Mouse (Mus musculus): ENCODE measurements around the gene Chst13. TPM values are rescaled to one million over a fixed set of nuclear protein-coding genes. Genes with fewer than 3 reads are reported as not detected.

Chst13 gene
- polyA plus RNA-seq, 1 experiment, result 0.05 TPM

GRCm38 (mm10) chr6:90300919-90301318, 24.1 kb downstream of the Chst13 start, which contains the start of gene BC048671:
Gene BC048671 (plus strand): TSS chr6:90301219.
- TF ChIP-seq MYOG (IDR thresholded peaks at IDR 0.05; ENCODE audit: control insufficient read depth, extremely low read depth, insufficient read length) (no peak), MAX (IDR thresholded peaks at IDR 0.05) (no peak), CTCF (IDR thresholded peaks at IDR 0.05; ENCODE audit: control insufficient read depth, insufficient read depth, insufficient read length) (no peak), MYOD1 (IDR thresholded peaks at IDR 0.05; ENCODE audit: control insufficient read depth, insufficient read length, low read depth) (no peak), USF1 (IDR thresholded peaks at IDR 0.05; ENCODE audit: low read depth) (no peak), CEBPB (IDR thresholded peaks at IDR 0.05; ENCODE audit: low read depth) (no peak), FOSL1 (IDR thresholded peaks at IDR 0.05; ENCODE audit: insufficient read depth, low read length, poor library complexity, severe bottlenecking) (no peak)
- Histone ChIP-seq H3K4me3 (ENCODE audit: insufficient read depth, poor library complexity, severe bottlenecking) (no peak within 1 kb of the TSS), H3K27me3 (ENCODE audit: control insufficient read depth, insufficient read depth, insufficient read length) (no peaks in the 10 kb centered on the region), H3K36me3 (ENCODE audit: control insufficient read depth, insufficient read depth) (no peaks in the 10 kb centered on the region), H3K79me3 (ENCODE audit: low read depth) (no peaks in the 10 kb centered on the region), H3K79me2 (ENCODE audit: control insufficient read depth, insufficient read depth) (no peaks in the 10 kb centered on the region), H3ac (ENCODE audit: control insufficient read depth, insufficient read length, low read depth) (no peak within 1 kb of the TSS)

DNA sequence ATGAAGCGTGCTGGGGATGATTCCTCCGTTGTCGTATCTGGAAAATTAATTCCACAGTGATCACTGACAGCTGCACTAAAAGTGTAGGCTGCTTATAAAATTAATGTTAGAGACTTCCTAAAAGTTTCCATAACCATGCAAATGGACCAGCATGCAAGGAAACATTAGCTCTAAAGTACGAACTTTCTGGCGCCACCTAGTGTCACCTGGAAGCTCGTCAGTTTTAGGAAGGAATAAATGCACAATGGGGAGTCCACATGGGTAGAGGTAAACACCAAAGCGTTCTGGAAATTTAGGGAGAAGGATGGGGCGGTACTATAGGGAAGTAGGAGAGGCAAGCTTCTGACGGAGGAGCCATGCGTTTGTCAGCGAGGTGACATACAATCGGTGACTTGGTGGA, 36.7 kb downstream of the Chst13 start:
- no peaks in the 10 kb centered on the region for H3K79me2 ChIP-seq (ENCODE audit: control insufficient read depth, insufficient read depth)
- TF ChIP-seq FOSL1 (IDR thresholded peaks at IDR 0.05; ENCODE audit: insufficient read depth, low read length, poor library complexity, severe bottlenecking) (no peak), CTCF (IDR thresholded peaks at IDR 0.05; ENCODE audit: control insufficient read depth, insufficient read depth, insufficient read length) (no peak), MYOD1 (IDR thresholded peaks at IDR 0.05; ENCODE audit: control insufficient read depth, insufficient read length, low read depth) (no peak), CEBPB (IDR thresholded peaks at IDR 0.05; ENCODE audit: low read depth) (no peak), MYOG (IDR thresholded peaks at IDR 0.05; ENCODE audit: control insufficient read depth, extremely low read depth, insufficient read length) (no peak), USF1 (IDR thresholded peaks at IDR 0.05; ENCODE audit: low read depth) (no peak), MAX (IDR thresholded peaks at IDR 0.05) (no peak)

More for the DNA sequence above, 36.7 kb downstream of the Chst13 start:
- no peaks in the 10 kb centered on the region for H3K79me3 ChIP-seq (ENCODE audit: low read depth)
- H3ac ChIP-seq (ENCODE audit: control insufficient read depth, insufficient read length, low read depth), result no peak overlapping the region
- no peaks in the 10 kb centered on the region for H3K36me3 ChIP-seq (ENCODE audit: control insufficient read depth, insufficient read depth)
- H3K4me3 ChIP-seq (ENCODE audit: insufficient read depth, poor library complexity, severe bottlenecking), result no peak overlapping the region
- H3K27me3 ChIP-seq (ENCODE audit: control insufficient read depth, insufficient read depth, insufficient read length), result no peaks in the 10 kb centered on the region

Other genes starting within 250 kb of the Chst13 start
- not detected for gene Vmn1r49, start 246.7 kb downstream of the Chst13 start, polyA plus RNA-seq (2012; fragmentation: generic; extraction: Trizol)
- not detected for gene Vmn1r50, start 223.8 kb downstream of the Chst13 start, polyA plus RNA-seq (2012; fragmentation: generic; extraction: Trizol)
- gene Vmn1r51, start 202.6 kb downstream of the Chst13 start, polyA plus RNA-seq (2012; fragmentation: generic; extraction: Trizol), result not detected
- not detected for gene Vmn1r52, start 150.4 kb downstream of the Chst13 start, polyA plus RNA-seq (2012; fragmentation: generic; extraction: Trizol)
- not detected for gene V1ra8, start 122.4 kb downstream of the Chst13 start, polyA plus RNA-seq (2012; fragmentation: generic; extraction: Trizol)
- not detected for gene Vmn1r53, start 100.7 kb downstream of the Chst13 start, polyA plus RNA-seq (2012; fragmentation: generic; extraction: Trizol)
- gene Vmn1r54, start 78.9 kb downstream of the Chst13 start, polyA plus RNA-seq (2012; fragmentation: generic; extraction: Trizol), result not detected
- gene BC048671, start 24.0 kb downstream of the Chst13 start, polyA plus RNA-seq (2012; fragmentation: generic; extraction: Trizol), result not detected
- gene Uroc1, start 8.1 kb upstream of the Chst13 start, polyA plus RNA-seq (2012; fragmentation: generic; extraction: Trizol), result not detected
- 7.4 TPM for gene Zxdc, start 44.3 kb upstream of the Chst13 start, polyA plus RNA-seq (2012; fragmentation: generic; extraction: Trizol)
- gene Cfap100, start 103.6 kb upstream of the Chst13 start, polyA plus RNA-seq (2012; fragmentation: generic; extraction: Trizol), result 0.02 TPM
- gene Klf15, start 137.4 kb upstream of the Chst13 start, polyA plus RNA-seq (2012; fragmentation: generic; extraction: Trizol), result not detected
- 0.16 TPM for gene Aldh1l1, start 161.2 kb upstream of the Chst13 start, polyA plus RNA-seq (2012; fragmentation: generic; extraction: Trizol)